Mouse (Mus musculus): ENCODE results near the gene Fam207a.

GRCm38 (mm10) chr10:77552162-77552561, 36.6 kb upstream of the Fam207a start:
- TF ChIP-seq POLR2A (IDR thresholded peaks at IDR 0.05; ENCODE audit: insufficient read depth, low read depth, low read length) (no peak), CTCF (IDR thresholded peaks at IDR 0.05; ENCODE audit: insufficient read depth, low read depth, low read length) (no peak)

Measured in olfactory bulb, adult 2 months (tissue).